Mouse (Mus musculus) hindbrain, embryonic 13.5 days (tissue): ENCODE measurements around the gene Mia. TPM values are rescaled to one million over a fixed set of nuclear protein-coding genes. Genes with fewer than 3 reads are reported as not detected.

Experiments
- ATAC-seq: fragments of 200-750 bp; cut with Nextera tagmentation; 2 replicates; pipeline ENCODE4 v1.8.0; 2017; ENCODE audit warnings: moderate TSS enrichment; ENCODE audit not compliant: low FRiP score
- H3K27ac ChIP-seq: fragments of 300-500 bp; sonication (generic); 2 replicates; pipeline ENCODE4 v1.5.1; 2015; ENCODE audit warnings: inconsistent platforms, mild to moderate bottlenecking, moderate library complexity
- H3K27me3 ChIP-seq: fragments of 300-500 bp; sonication (generic); 2 replicates; pipeline ENCODE4 v1.6.1; 2015; ENCODE audit warnings: mild to moderate bottlenecking, inconsistent platforms
- H3K36me3 ChIP-seq: fragments of 300-500 bp; sonication (generic); 2 replicates; pipeline ENCODE4 v1.6.1; 2015; ENCODE audit warnings: mild to moderate bottlenecking, inconsistent platforms
- H3K4me1 ChIP-seq: fragments of 300-500 bp; sonication (generic); replicated peaks from 2 replicates; pipeline ENCODE4 v1.6.1; 2015; ENCODE audit warnings: inconsistent platforms
- H3K4me2 ChIP-seq: fragments of 300-500 bp; sonication (generic); 2 replicates; pipeline ENCODE4 v1.6.1; 2015; ENCODE audit warnings: inconsistent platforms, mild to moderate bottlenecking, moderate library complexity
- H3K4me3 ChIP-seq: fragments of 300-500 bp; sonication (generic); 2 replicates; pipeline ENCODE4 v1.5.1; 2015; ENCODE audit warnings: mild to moderate bottlenecking, inconsistent platforms
- H3K9ac ChIP-seq: fragments of 300-500 bp; sonication (generic); 2 replicates; pipeline ENCODE4 v1.6.1; 2015; ENCODE audit warnings: mild to moderate bottlenecking, inconsistent platforms
- H3K9me3 ChIP-seq: fragments of 300-500 bp; sonication (generic); 2 replicates; pipeline ENCODE4 v1.6.1; 2016; ENCODE audit warnings: inconsistent platforms
- WGBS: fragments of 180-500 bp; shearing (Covaris S2); methylation state at CpG from one replicate; pipeline ENCODE4 v1.1.7; 2015; 5-methylcytosine and 5-hydroxymethylcytosine counted together
- polyA plus RNA-seq: library from polyadenylated mRNA; unstranded; fragments of >200 nt; fragmentation: Nextera tagmentation; extraction: Ambion mirVana; gene quantifications from 2 replicates; pipeline ENCODE4 v1.2.1, GENCODE M21; 2015

Mia gene
- 10.8 and 11.3 TPM in 2 replicates for polyA plus RNA-seq

GRCm38 (mm10) chr7:27180837-27181695 lies at the start of gene Mia, which contains the start of gene Gm21983:
Gene Mia (minus strand): TSS chr7:27181157.
Gene Gm21983 (minus strand): TSS chr7:27181086.
- H3K9ac ChIP-seq, result 0 out of 2 replicates have a peak within 1 kb of the TSS, but pooled peaks have one; percentile 6
- ATAC-seq, result no peak
- 71% methylated on average over 14 of the region's 14 CpGs for WGBS
- H3K4me1 ChIP-seq, result peaks cover 21% of the 10 kb centered on the region
- H3K27me3 ChIP-seq, result no peaks in the 10 kb centered on the region
- peak within 1 kb of the TSS; percentile 25 for H3K27ac ChIP-seq
- 0 out of 2 replicates have a peak within 1 kb of the TSS, but pooled peaks have one; percentile 1 for H3K4me2 ChIP-seq
- no peaks in the 10 kb centered on the region for H3K9me3 ChIP-seq
- peaks cover 36% of the 10 kb centered on the region for H3K36me3 ChIP-seq
- no peak within 1 kb of the TSS for H3K4me3 ChIP-seq

- 16% methylated on average over 6 of the region's 6 CpGs for WGBS
- Histone ChIP-seq H3K9ac (peak overlapping the region; percentile 93), H3K27ac (peak overlapping the region; percentile 84), H3K4me2 (peak overlapping the region; percentile 99), H3K36me3 (peaks cover 5% of the 10 kb centered on the region; the same call in 1 of the 2 replicates), H3K9me3 (no peaks in the 10 kb centered on the region), H3K4me3 (peak overlapping the region; percentile 71), H3K4me1 (peaks cover 63% of the 10 kb centered on the region), H3K27me3 (no peaks in the 10 kb centered on the region)
- ATAC-seq, result no peak; the same call in 1 of the 2 replicates
Observed at GRCm38 (mm10) chr7:27228865-27229264, 47.9 kb upstream of the Mia start.

GRCm38 (mm10) chr7:27228281-27228821 lies 47.4 kb upstream of the Mia start, which contains the start of gene Itpkc:
Gene Itpkc (minus strand): TSS chr7:27228661.
- WGBS, result under 1% methylated on average over 49 of the region's 49 CpGs
- Histone ChIP-seq H3K9ac (peak within 1 kb of the TSS; percentile 93), H3K4me2 (peak within 1 kb of the TSS; percentile 99)

GRCm38 (mm10) chr7:27227676-27228075 lies 46.7 kb upstream of the Mia start:
- Histone ChIP-seq H3K4me1 (peaks cover 66% of the 10 kb centered on the region), H3K4me3 (peak overlapping the region; percentile 71), H3K9me3 (no peaks in the 10 kb centered on the region), H3K9ac (peak overlapping the region; percentile 93), H3K4me2 (peak overlapping the region; percentile 99), H3K36me3 (peaks cover 7% of the 10 kb centered on the region; the same call in 1 of the 2 replicates), H3K27me3 (no peaks in the 10 kb centered on the region), H3K27ac (peak overlapping the region; percentile 84)
- ATAC-seq, result peak; percentile 2; the same call in 1 of the 2 replicates
- WGBS, result 2% methylated on average over 10 of the region's 10 CpGs

More at GRCm38 (mm10) chr7:27228281-27228821, 47.4 kb upstream of the Mia start, which contains the start of gene Itpkc:
- peak within 1 kb of the TSS; percentile 84 for H3K27ac ChIP-seq
- peaks cover 63% of the 10 kb centered on the region for H3K4me1 ChIP-seq
- peak; percentile 75 for ATAC-seq
- H3K4me3 ChIP-seq, result peak within 1 kb of the TSS; percentile 71
- H3K27me3 ChIP-seq, result no peaks in the 10 kb centered on the region
- H3K9me3 ChIP-seq, result no peaks in the 10 kb centered on the region
- H3K36me3 ChIP-seq, result peaks cover 6% of the 10 kb centered on the region; the same call in 1 of the 2 replicates

GRCm38 (mm10) chr7:27227276-27227675 lies 46.3 kb upstream of the Mia start:
- Histone ChIP-seq H3K4me3 (peak overlapping the region; percentile 71), H3K9me3 (no peaks in the 10 kb centered on the region), H3K4me2 (peak overlapping the region; percentile 99), H3K27me3 (no peaks in the 10 kb centered on the region), H3K27ac (peak overlapping the region; percentile 84; the same call in 1 of the 2 replicates), H3K36me3 (peaks cover 7% of the 10 kb centered on the region; the same call in 1 of the 2 replicates), H3K4me1 (peaks cover 62% of the 10 kb centered on the region), H3K9ac (peak overlapping the region; percentile 93)
- 31% methylated on average over 9 of the region's 9 CpGs for WGBS
- ATAC-seq, result no peak

- H3K4me3 ChIP-seq, result peak overlapping the region; percentile 71
- H3K9me3 ChIP-seq, result no peaks in the 10 kb centered on the region
- H3K4me1 ChIP-seq, result peaks cover 59% of the 10 kb centered on the region
- no peaks in the 10 kb centered on the region for H3K27me3 ChIP-seq
- ATAC-seq, result no peak
- H3K9ac ChIP-seq, result peak overlapping the region; percentile 93
- H3K27ac ChIP-seq, result no peak overlapping the region
- H3K4me2 ChIP-seq, result peak overlapping the region; percentile 99
- WGBS, result 70% methylated on average over 11 of the region's 11 CpGs
- peaks cover 9% of the 10 kb centered on the region for H3K36me3 ChIP-seq
Observed at GRCm38 (mm10) chr7:27224877-27225575, 44.1 kb upstream of the Mia start.

- peaks cover 49% of the 10 kb centered on the region for H3K4me1 ChIP-seq
- H3K4me3 ChIP-seq, result no peak overlapping the region
- H3K27me3 ChIP-seq, result no peaks in the 10 kb centered on the region
- H3K36me3 ChIP-seq, result peaks cover 28% of the 10 kb centered on the region
- ATAC-seq, result no peak
- H3K9me3 ChIP-seq, result no peaks in the 10 kb centered on the region
- 91% methylated on average over 1 of the region's 1 CpGs for WGBS
- H3K4me2 ChIP-seq, result no peak overlapping the region
- no peak overlapping the region for H3K27ac ChIP-seq
- H3K9ac ChIP-seq, result no peak overlapping the region
Observed at GRCm38 (mm10) chr7:27222538-27222937, 41.6 kb upstream of the Mia start.

GRCm38 (mm10) chr7:27221939-27222338 lies 41.0 kb upstream of the Mia start:
- 87% methylated on average over 6 of the region's 6 CpGs for WGBS
- H3K4me2 ChIP-seq, result no peak overlapping the region
- no peaks in the 10 kb centered on the region for H3K27me3 ChIP-seq
- H3K4me1 ChIP-seq, result peaks cover 43% of the 10 kb centered on the region
- no peak for ATAC-seq
- H3K9me3 ChIP-seq, result no peaks in the 10 kb centered on the region
- no peak overlapping the region for H3K9ac ChIP-seq
- H3K36me3 ChIP-seq, result peaks cover 34% of the 10 kb centered on the region
- no peak overlapping the region for H3K4me3 ChIP-seq
- no peak overlapping the region for H3K27ac ChIP-seq

GRCm38 (mm10) chr7:27219937-27220336 lies 39.0 kb upstream of the Mia start:
- H3K36me3 ChIP-seq, result peaks cover 51% of the 10 kb centered on the region
- 57% methylated on average over 11 of the region's 11 CpGs for WGBS
- H3K4me1 ChIP-seq, result peaks cover 23% of the 10 kb centered on the region
- no peaks in the 10 kb centered on the region for H3K27me3 ChIP-seq
- no peak overlapping the region for H3K4me3 ChIP-seq
- no peak overlapping the region for H3K4me2 ChIP-seq
- no peak overlapping the region for H3K27ac ChIP-seq
- H3K9me3 ChIP-seq, result no peaks in the 10 kb centered on the region
- no peak overlapping the region for H3K9ac ChIP-seq
- ATAC-seq, result no peak

GRCm38 (mm10) chr7:27218586-27218985 lies 37.6 kb upstream of the Mia start:
- Histone ChIP-seq H3K4me2 (no peak overlapping the region), H3K4me1 (peaks cover 10% of the 10 kb centered on the region), H3K27ac (no peak overlapping the region), H3K4me3 (no peak overlapping the region), H3K36me3 (peaks cover 59% of the 10 kb centered on the region), H3K9ac (no peak overlapping the region), H3K9me3 (no peaks in the 10 kb centered on the region), H3K27me3 (no peaks in the 10 kb centered on the region)
- ATAC-seq, result no peak
- WGBS, result 90% methylated on average over 7 of the region's 7 CpGs

- Histone ChIP-seq H3K4me3 (no peak overlapping the region), H3K36me3 (peaks cover 96% of the 10 kb centered on the region), H3K4me1 (no peaks in the 10 kb centered on the region), H3K4me2 (no peak overlapping the region), H3K27ac (no peak overlapping the region), H3K27me3 (no peaks in the 10 kb centered on the region), H3K9me3 (no peaks in the 10 kb centered on the region), H3K9ac (no peak overlapping the region)
- WGBS, result 98% methylated on average over 2 of the region's 2 CpGs
- ATAC-seq, result no peak
Observed at GRCm38 (mm10) chr7:27212626-27213025, 31.7 kb upstream of the Mia start.
